Mouse (Mus musculus) layer of hippocampus, adult 9-11 months (tissue): ENCODE results near the gene Kank4.
"Not testable (repeated sequence)": the region's sequence is repeated elsewhere in the genome, so short reads cannot be mapped to it uniquely, and the experiment has no call there.

Experiments
- DNase-seq: peaks from one replicate; pipeline ENCODE4 v3.0.0; 2022

Gene Kank4

GRCm38 (mm10) chr4:98773785-98774184 is 43.6 kb downstream of the Kank4 start:
- no peak for DNase-seq

DNA sequence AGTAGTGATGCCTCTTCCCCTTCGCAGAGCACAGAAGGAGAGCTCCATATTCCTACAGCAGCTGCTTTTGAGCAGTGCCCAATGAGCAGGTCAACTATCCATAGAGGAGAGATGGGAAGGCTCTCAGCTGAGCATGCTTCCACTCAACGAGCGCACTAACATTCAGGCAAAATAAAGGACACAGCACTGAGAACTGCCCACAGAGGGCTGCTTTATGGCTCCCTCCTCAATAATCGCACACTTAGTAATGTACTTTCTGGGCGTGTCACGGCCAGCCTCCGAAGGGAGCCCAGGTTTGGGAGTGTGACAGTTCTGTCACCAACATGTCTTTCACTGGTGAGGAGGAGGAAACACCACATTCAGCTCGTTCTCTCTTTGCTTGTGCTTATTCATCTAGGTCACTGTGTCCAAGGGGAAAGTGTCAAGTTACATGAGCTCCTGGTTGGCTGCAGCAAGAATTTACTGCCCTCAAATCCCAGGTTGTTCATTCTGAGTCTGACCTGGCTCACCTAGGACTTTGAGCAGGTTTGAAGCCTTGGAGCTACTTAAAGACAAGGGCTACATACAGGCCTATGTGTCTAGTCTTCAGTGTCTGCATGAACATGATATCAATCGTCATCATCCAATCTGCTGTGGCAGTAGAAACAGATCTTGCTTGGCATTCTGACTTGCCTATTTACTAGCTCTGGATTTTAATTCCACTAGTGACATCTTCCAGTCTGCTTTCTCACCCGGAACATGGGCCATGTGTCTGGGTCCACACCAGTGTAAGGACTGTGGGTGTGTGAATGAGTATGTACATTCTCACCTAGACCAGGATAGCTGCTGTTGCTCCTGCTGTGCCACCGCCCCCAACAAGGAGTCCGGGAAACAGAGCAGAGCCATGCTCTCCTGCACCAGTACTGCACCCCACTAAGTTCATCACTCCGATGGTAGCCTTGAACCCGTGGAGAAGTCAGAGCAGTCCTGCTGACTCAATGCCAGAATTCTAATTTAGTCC is 49.9 kb downstream of the Kank4 start:
- DNase-seq = no peak

- DNase-seq = no peak
Observed at GRCm38 (mm10) chr4:98758872-98759518, 58.3 kb downstream of the Kank4 start.

GRCm38 (mm10) chr4:98758012-98758821 is 59.1 kb downstream of the Kank4 start:
- DNase-seq = peak; percentile 39

- no peak for DNase-seq
Observed at GRCm38 (mm10) chr4:98756141-98756540, 61.2 kb downstream of the Kank4 start.

GRCm38 (mm10) chr4:98754456-98754855 is 62.9 kb downstream of the Kank4 start:
- no peak for DNase-seq

GRCm38 (mm10) chr4:98743906-98744210 is 73.5 kb downstream of the Kank4 start:
- no peak for DNase-seq

GRCm38 (mm10) chr4:98743209-98743905 is 74.0 kb downstream of the Kank4 start:
- no peak for DNase-seq

DNA sequence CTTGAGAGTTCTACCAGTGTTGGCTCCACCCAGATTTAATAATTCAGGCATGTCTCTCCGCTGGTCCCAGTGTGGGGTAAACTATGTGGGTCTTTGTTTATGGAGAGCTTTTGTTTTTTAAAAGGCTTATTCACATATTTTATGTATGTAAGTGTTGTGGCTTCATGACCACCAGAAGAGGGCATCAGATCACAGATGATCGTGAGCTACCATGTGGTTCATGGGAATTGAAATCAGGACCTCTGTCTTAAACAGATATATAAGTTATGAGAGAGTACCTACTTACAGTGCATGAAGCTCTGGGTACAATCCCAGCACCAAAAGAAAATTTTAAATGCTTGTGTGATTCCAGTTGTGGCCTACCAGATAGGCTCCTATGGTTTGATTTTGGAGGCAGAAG is 77.6 kb downstream of the Kank4 start:
- DNase-seq = no peak

GRCm38 (mm10) chr4:98733660-98734059 is 83.7 kb downstream of the Kank4 start:
- DNase-seq = no peak

DNA sequence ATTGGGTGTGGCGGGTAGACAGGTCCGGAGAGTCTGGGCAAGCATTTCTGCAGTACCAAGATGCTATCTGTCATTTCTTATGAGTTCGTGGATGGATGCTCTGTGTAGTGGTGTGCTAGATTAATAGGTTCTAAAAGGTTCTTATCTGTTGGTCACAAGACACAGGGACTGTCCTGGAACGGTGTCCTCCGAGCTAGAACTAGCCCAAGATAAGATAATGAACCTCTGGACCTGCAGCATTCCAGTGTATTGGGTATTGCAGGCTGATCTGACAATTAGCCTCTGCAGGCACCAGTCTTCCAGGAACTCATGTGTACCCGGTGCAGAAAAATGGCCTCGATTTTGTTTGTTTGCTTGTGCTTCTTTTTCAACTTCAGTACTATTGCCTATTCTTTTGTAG is 88.6 kb downstream of the Kank4 start:
- no peak for DNase-seq

GRCm38 (mm10) chr4:98727959-98728347 is 89.4 kb downstream of the Kank4 start:
- no peak for DNase-seq

DNA sequence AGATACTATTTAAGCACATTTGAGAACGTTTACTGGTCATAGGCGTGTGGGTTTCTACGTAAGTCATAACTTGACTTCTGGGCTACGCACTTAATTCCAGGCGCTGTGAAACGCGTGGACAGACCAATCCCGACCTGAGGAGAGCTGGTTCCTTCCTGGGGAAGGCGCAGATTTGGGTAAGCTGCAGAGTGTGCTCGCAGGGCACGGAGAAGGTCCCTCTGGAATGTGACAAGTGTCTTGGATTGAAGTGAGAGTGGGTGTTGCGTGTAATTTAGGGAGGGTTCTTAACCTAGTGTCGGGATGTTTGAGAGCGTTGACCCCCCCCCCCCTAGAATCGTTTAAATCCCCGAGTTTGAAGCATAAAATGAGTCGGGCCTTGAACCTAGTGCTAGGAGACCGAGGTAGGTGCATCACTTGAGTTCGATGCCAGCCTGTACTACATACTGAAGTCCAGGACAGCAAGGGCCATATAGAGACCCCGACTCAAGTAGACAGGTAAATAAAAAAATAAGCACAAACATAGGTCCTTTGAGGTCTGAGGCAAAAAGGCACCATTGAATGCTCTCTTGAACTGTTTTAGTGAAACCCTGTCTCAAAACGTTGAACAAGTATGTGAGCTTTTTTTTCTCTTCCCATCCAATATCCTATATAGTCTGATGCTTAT is 89.9 kb downstream of the Kank4 start:
- no peak for DNase-seq

DNA sequence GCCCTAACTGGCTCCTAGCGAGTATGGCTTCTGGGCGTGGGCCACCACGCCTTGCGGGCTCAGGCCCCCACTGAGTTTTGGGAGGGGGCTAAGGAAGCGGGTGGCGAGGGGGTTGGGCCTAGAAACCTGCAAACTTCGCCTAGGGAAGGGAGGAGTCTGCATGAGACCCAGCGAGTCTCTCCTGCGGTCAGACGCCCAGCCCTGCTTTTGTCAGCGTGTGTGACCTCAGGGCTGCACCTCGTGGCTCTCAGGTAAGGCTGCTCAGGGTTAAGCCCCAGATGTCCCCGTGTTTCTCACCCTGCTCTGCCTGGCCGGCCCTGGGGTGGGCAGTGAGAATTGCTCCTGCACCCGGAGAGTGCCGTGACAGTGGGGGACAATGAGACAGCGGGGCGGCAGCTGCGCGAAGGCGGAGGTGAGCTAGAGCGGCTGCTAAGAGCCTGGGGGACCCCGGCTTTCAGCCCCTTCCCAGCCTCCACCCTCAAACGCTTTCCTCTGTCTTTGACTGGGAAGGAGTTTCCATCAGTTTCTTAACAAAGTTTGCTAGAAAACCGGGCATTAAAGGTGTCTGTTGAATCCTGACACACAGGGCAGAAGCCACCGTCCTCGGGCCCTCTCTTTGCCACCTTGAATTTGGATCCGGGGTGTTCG is 90.6 kb downstream of the Kank4 start, which contains the start of gene L1td1:
Gene L1td1 (plus strand): TSS at position 145 of the 648 bp plus-strand sequence.
- no peak for DNase-seq

GRCm38 (mm10) chr4:98725439-98725838 is 91.9 kb downstream of the Kank4 start:
- no peak for DNase-seq

DNA sequence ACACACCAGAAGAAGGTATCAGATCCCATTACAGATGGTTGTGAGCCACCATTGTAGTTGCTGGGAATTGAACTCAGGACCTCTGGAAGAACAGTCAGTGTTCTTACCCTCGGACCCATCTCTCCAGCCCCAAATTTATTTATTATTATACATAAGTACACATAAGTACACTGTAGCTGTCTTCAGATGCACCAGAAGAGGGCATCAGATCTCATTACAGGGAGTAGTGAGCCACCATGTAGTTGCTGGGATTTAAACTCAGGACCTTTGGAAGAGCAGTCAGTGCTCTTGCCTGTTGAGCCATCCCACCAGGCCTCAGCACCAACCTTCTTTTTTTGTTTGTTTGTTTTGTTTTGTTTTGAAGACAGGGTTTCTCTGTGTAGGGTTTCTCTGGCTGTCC is 92.7 kb downstream of the Kank4 start:
- DNase-seq = not testable (repeated sequence)

DNA sequence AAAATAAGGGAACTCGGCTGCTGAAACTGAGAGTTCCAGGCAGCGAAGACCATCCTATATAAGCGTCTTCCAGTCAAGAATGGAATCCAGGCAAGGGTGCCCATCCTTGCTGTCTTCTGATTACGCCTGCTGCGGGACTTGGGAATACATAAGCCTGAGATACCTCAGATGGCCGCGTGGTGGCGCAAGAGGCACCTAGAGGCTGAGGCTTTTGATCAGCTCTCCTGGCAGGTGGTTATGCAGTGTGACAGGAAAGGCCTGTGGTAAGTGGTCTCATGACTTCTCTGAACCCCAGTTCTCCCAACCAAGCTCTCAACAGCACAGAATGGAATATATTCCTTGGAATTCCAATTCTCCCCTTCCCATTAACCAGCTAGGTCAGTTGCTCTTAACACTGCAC is 94.9 kb downstream of the Kank4 start:
- peak; percentile 34 for DNase-seq

DNA sequence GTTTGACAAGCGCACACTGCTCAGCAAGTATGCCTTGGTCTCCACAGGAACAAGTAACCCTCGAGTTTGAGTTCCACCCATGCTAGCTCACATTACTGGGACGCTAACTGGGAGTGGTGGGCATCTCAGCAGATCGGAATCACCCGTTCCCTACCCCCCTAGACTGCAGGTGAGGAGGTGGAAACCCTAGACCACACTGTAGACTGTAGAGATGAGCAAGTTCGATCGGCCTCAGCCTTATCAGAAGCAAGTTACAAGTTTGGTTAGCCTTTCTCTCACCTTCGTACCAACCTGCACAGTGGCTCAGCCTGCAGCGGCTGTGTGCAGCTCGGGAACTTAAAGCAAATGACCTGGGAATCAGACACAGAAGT is 98.8 kb downstream of the Kank4 start:
- no peak for DNase-seq

DNA sequence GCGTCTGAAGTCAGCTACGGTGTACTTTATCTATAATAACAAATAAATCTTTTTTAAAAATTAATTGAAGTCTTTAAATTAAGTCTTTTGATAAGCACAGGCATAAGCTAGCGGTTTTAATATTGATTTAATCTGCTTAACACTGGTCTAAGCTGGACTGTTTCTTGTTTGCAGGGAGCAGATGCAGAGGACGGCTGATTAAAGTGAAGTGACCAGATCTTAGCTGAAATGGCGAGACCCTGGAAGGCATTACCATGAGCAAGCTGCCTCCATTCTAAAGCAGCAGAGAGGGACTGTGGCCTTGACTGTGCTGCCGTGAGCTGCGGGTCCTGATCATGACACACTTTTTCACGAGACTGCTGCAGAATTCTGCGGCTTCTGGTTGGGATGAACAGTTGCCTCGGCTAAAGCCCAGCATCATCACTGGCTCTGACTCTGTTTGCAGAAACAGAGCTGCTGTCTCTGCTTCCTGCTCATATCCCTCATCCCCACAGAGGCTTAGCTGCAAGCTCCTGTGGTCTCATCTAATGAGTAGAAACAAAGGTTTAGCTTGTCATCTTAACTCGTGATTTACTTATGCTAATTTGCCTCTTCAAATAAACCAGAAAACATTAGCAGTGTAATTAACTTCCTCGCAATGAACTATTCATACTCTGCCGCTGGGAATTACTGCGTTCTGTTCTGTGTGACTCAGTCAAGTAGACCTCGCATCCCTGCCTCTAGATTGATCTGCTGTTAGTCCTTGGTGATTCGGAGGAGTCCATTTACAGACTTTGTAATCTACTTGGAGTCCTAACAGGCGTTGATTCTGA is 99.4 kb downstream of the Kank4 start:
- no peak for DNase-seq

GRCm38 (mm10) chr4:98710891-98711290 is 106.4 kb downstream of the Kank4 start:
- DNase-seq = no peak
